Mouse (Mus musculus) liver, embryonic 11.5 days (tissue): ENCODE measurements around the gene Prr3. TPM values are rescaled to one million over a fixed set of nuclear protein-coding genes. Genes with fewer than 3 reads are reported as not detected.
A peak's percentile ranks its signal among the peaks of the same experiment; 100 is the strongest.

Experiments used
- ATAC-seq: fragments of 200-750 bp; cut with Nextera tagmentation; replicated peaks from 2 replicates; pipeline ENCODE4 v1.8.0; 2017; ENCODE audit warnings: moderate number of reproducible peaks, mild to moderate bottlenecking, moderate TSS enrichment, moderate library complexity; ENCODE audit not compliant: low FRiP score
- DNase-seq: peaks from one replicate; pipeline ENCODE4 v3.0.0-alpha.2; 2017; ENCODE audit warnings: low spot score
- H3K27ac ChIP-seq: fragments of 300-500 bp; sonication (generic); 2 replicates; pipeline ENCODE4 v1.5.1; 2014; ENCODE audit warnings: mild to moderate bottlenecking, low read depth, low read length, control low read depth
- H3K27me3 ChIP-seq: fragments of 300-500 bp; sonication (generic); replicated peaks from 2 replicates; pipeline ENCODE4 v1.6.1; 2014; ENCODE audit warnings: low read length, mixed read lengths; ENCODE audit not compliant: control insufficient read depth, insufficient read depth
- H3K36me3 ChIP-seq: fragments of 300-500 bp; sonication (generic); 2 replicates; pipeline ENCODE4 v1.6.1; 2014; ENCODE audit warnings: mild to moderate bottlenecking, low read length, moderate library complexity, mixed read lengths; ENCODE audit not compliant: control insufficient read depth, insufficient read depth
- H3K4me1 ChIP-seq: fragments of 300-500 bp; sonication (generic); replicated peaks from 2 replicates; pipeline ENCODE4 v1.6.1; 2014; ENCODE audit warnings: low read length, mixed read lengths; ENCODE audit not compliant: control insufficient read depth, insufficient read depth
- H3K4me2 ChIP-seq: fragments of 300-500 bp; sonication (generic); 2 replicates; pipeline ENCODE4 v1.6.1; 2014; ENCODE audit warnings: mild to moderate bottlenecking, control low read depth, moderate library complexity
- H3K4me3 ChIP-seq: fragments of 300-500 bp; sonication (generic); 2 replicates; pipeline ENCODE4 v1.5.1; 2014; ENCODE audit warnings: low read depth, low read length, control low read depth
- H3K9ac ChIP-seq: fragments of 300-500 bp; sonication (generic); 2 replicates; pipeline ENCODE4 v1.6.1; 2014; ENCODE audit warnings: low read depth, low read length, control low read depth
- H3K9me3 ChIP-seq: fragments of 300-500 bp; sonication (generic); 2 replicates; pipeline ENCODE4 v1.6.1; 2016; ENCODE audit warnings: low read length, inconsistent platforms, mixed read lengths; ENCODE audit not compliant: control insufficient read depth
- WGBS: fragments of 180-500 bp; shearing (Covaris S2); extraction: QIAGEN DNeasy Blood & Tissue Kit; methylation state at CpG from one replicate; pipeline ENCODE4 v1.1.7; 2014; 5-methylcytosine and 5-hydroxymethylcytosine counted together
- polyA plus RNA-seq: library from polyadenylated mRNA; unstranded; fragments of >200 nt; fragmentation: Nextera tagmentation; extraction: Ambion mirVana; gene quantifications from 2 replicates; pipeline ENCODE4 v1.2.1, GENCODE M21; 2014

Prr3 gene
- polyA plus RNA-seq, 1 experiment from 2014 or later: 22.0 TPM

GRCm38 (mm10) chr17:35994175-35994878 is 14.3 kb upstream of the Prr3 start:
- Histone ChIP-seq H3K9ac (peak overlapping the region; percentile 74), H3K4me2 (peak overlapping the region; percentile 87), H3K9me3 (no peaks in the 10 kb centered on the region), H3K27me3 (no peaks in the 10 kb centered on the region), H3K36me3 (no peaks in the 10 kb centered on the region; the same call in 1 of the 2 replicates), H3K27ac (peak overlapping the region; percentile 76), H3K4me3 (peak overlapping the region; percentile 69), H3K4me1 (peaks cover 24% of the 10 kb centered on the region)
- WGBS: 2% methylated on average over 31 of the region's 31 CpGs
- DNase-seq: peak; percentile 74
- peak; percentile 77 for ATAC-seq

DNA sequence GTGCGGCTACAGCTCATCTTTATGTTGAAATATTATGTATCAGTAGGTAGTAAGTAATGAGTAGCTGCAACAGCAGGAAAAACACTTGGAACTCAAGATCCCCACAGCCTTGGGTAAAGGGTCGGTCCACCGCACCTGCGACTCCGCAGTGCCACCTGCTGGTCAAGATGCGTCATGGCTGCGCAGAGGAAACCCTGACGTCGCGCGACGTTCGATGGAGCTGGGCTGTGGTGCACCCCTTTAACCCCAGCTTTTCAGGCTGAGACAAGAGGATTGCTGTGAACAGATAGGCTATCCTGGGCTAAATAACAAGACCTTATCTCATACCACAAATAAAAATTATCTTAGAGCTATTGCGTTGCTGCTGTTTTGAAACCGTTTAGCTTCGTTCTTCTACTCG is 13.6 kb upstream of the Prr3 start:
- peak overlapping the region; percentile 69 for H3K4me3 ChIP-seq
- no peaks in the 10 kb centered on the region for H3K27me3 ChIP-seq
- peaks cover 24% of the 10 kb centered on the region for H3K4me1 ChIP-seq
- ATAC-seq (peak; percentile 68), DNase-seq (peak; percentile 79)
- H3K9me3 ChIP-seq: no peaks in the 10 kb centered on the region
- peak overlapping the region; percentile 87 for H3K4me2 ChIP-seq
- no peak overlapping the region for H3K27ac ChIP-seq
- no peak overlapping the region for H3K9ac ChIP-seq
- H3K36me3 ChIP-seq: no peaks in the 10 kb centered on the region; the same call in 1 of the 2 replicates
- 6% methylated on average over 17 of the region's 17 CpGs for WGBS

DNA sequence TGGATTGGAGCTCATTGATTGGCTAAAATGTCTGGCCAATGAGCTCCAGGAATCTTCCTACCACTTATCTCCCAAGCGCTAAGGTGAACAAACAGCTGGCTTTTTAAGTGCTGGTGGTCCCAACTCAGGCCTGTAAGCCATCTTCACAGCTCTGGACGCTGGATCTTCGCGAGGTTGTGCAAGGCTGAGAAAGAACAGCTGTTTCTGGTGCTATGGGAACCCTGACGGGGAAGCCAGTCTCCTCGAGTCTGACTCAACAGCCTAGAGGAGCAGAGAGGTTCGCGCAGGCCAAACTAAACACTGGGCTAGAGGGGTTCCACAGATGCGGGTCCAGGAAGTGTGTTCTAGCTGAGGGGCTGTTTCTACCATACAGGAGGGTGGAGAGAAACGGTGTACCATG is 11.7 kb upstream of the Prr3 start:
- Histone ChIP-seq H3K4me2 (no peak overlapping the region), H3K27me3 (no peaks in the 10 kb centered on the region), H3K27ac (no peak overlapping the region), H3K4me1 (peaks cover 9% of the 10 kb centered on the region), H3K4me3 (no peak overlapping the region), H3K36me3 (peaks cover 10% of the 10 kb centered on the region; the same call in 1 of the 2 replicates), H3K9ac (no peak overlapping the region), H3K9me3 (no peaks in the 10 kb centered on the region)
- WGBS: 46% methylated on average over 10 of the region's 10 CpGs
- ATAC-seq: no peak
- DNase-seq: no peak

DNA sequence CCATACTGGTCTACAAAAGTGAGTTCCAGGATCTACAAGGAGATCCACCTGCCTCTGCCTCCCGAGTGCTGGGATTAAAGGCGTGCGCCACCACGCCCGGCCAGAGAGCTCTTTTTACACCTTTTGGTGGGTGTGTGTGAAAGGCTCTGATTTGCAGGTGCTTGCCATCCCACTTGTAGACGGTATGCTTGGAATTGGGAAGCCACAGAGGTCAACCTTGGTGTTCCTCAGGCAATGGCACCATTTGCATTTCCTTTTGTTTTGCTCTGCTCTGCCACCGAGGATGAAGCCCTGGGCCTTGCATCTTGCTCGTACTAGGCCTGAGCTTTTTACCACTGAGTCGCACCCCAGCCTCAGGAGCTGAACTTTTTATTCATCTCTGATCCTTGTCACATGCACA is 1.7 kb upstream of the Prr3 start:
- Histone ChIP-seq H3K27me3 (no peaks in the 10 kb centered on the region), H3K4me3 (no peak overlapping the region), H3K27ac (no peak overlapping the region), H3K4me1 (peaks cover 11% of the 10 kb centered on the region), H3K36me3 (peaks cover 24% of the 10 kb centered on the region; the same call in 1 of the 2 replicates), H3K4me2 (no peak overlapping the region), H3K9me3 (no peaks in the 10 kb centered on the region), H3K9ac (no peak overlapping the region)
- DNase-seq (no peak), ATAC-seq (no peak)
- 91% methylated on average over 9 of the region's 9 CpGs for WGBS

GRCm38 (mm10) chr17:35980363-35980754 is 323 bp upstream of the Prr3 start:
- H3K4me1 ChIP-seq: peaks cover 11% of the 10 kb centered on the region
- peak; percentile 66 for DNase-seq
- peaks cover 22% of the 10 kb centered on the region; the same call in 1 of the 2 replicates for H3K36me3 ChIP-seq
- H3K9me3 ChIP-seq: no peaks in the 10 kb centered on the region
- under 1% methylated on average over 29 of the region's 29 CpGs for WGBS
- peak overlapping the region; percentile 77 for H3K4me3 ChIP-seq
- H3K27me3 ChIP-seq: no peaks in the 10 kb centered on the region
- H3K27ac ChIP-seq: peak overlapping the region; percentile 88
- peak; percentile 9 for ATAC-seq
- H3K4me2 ChIP-seq: peak overlapping the region; percentile 93
- H3K9ac ChIP-seq: peak overlapping the region; percentile 76

GRCm38 (mm10) chr17:35978811-35979400 is 1.1 kb downstream of the Prr3 start:
- H3K27me3 ChIP-seq: no peaks in the 10 kb centered on the region
- under 1% methylated on average over 41 of the region's 41 CpGs for WGBS
- ATAC-seq (peak; percentile 59), DNase-seq (no peak)
- H3K4me3 ChIP-seq: peak overlapping the region; percentile 77
- H3K27ac ChIP-seq: peak overlapping the region; percentile 88
- peak overlapping the region; percentile 76 for H3K9ac ChIP-seq
- peaks cover 11% of the 10 kb centered on the region for H3K4me1 ChIP-seq
- peaks cover 21% of the 10 kb centered on the region; the same call in 1 of the 2 replicates for H3K36me3 ChIP-seq
- no peaks in the 10 kb centered on the region for H3K9me3 ChIP-seq
- peak overlapping the region; percentile 93 for H3K4me2 ChIP-seq

DNA sequence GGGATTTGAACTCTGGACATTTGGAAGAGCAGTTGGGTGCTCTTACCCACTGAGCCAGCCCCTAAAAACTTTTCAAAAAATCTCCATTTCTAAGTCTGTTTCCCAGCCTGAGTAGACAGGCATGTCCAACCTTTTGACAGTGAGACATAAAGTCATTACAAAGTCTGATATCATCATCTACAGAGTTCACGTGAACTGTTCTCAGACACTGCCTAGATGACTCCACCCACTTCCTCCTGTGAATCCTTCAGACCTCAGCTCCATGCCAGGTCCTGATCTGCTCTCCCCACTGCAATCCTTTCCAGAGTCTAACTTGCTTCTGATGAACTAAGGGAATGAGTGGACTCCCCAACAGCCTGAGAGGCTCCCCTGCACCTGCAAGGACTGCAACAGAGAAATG is 7.9 kb downstream of the Prr3 start:
- 38% methylated on average over 1 of the region's 1 CpGs for WGBS
- no peaks in the 10 kb centered on the region for H3K9me3 ChIP-seq
- H3K4me3 ChIP-seq: no peak overlapping the region
- H3K36me3 ChIP-seq: peaks cover 12% of the 10 kb centered on the region; the same call in 1 of the 2 replicates
- DNase-seq: no peak
- peaks cover 14% of the 10 kb centered on the region for H3K4me1 ChIP-seq
- no peak overlapping the region for H3K9ac ChIP-seq
- H3K4me2 ChIP-seq: no peak overlapping the region
- ATAC-seq: no peak
- H3K27me3 ChIP-seq: no peaks in the 10 kb centered on the region
- H3K27ac ChIP-seq: no peak overlapping the region

- H3K9ac ChIP-seq: peak within 1 kb of the TSS; percentile 82
- under 1% methylated on average over 68 of the region's 68 CpGs for WGBS
- H3K4me3 ChIP-seq: peak within 1 kb of the TSS; percentile 83
- H3K27ac ChIP-seq: peak within 1 kb of the TSS; percentile 59
- no peaks in the 10 kb centered on the region for H3K27me3 ChIP-seq
- H3K36me3 ChIP-seq: peaks cover 9% of the 10 kb centered on the region; the same call in 1 of the 2 replicates
- H3K4me2 ChIP-seq: peak within 1 kb of the TSS; percentile 92
- peak; percentile 95 for ATAC-seq
- DNase-seq: peak; percentile 98
- H3K9me3 ChIP-seq: no peaks in the 10 kb centered on the region
- H3K4me1 ChIP-seq: peaks cover 14% of the 10 kb centered on the region
Measured at GRCm38 (mm10) chr17:35969418-35970389, 10.3 kb downstream of the Prr3 start, which contains the start of gene Abcf1. Gene Abcf1, minus strand, starts transcription at chr17:35969761.
